Mouse (Mus musculus) kidney, adult 2 months (tissue): ENCODE results near the gene Astn1. TPM values are rescaled to one million over a fixed set of nuclear protein-coding genes. Genes with fewer than 3 reads are reported as not detected.
A peak's percentile ranks its signal among the peaks of the same experiment; 100 is the strongest.

Experiments used
- DNase-seq: peaks from one replicate; pipeline ENCODE4 v3.0.0; 2021
- H3K27ac ChIP-seq: fragments of 200-500 bp; 2 replicates; pipeline ENCODE4 v1.5.1; 2012; ENCODE audit warnings: low read depth, low read length, control low read depth, inconsistent platforms; ENCODE audit not compliant: insufficient read depth
- H3K27me3 ChIP-seq: fragments of 200-500 bp; replicated peaks from 2 replicates; pipeline ENCODE4 v1.6.1; 2012; ENCODE audit warnings: mild to moderate bottlenecking, moderate library complexity, low read length, inconsistent platforms; ENCODE audit not compliant: control insufficient read depth, insufficient read depth
- H3K36me3 ChIP-seq: fragments of 200-500 bp; 2 replicates; pipeline ENCODE4 v1.6.1; 2012; ENCODE audit warnings: mild to moderate bottlenecking, moderate library complexity, low read length, inconsistent platforms; ENCODE audit not compliant: control insufficient read depth, insufficient read depth
- H3K4me1 ChIP-seq: fragments of 200-500 bp; 2 replicates; pipeline ENCODE4 v1.6.1; 2011; ENCODE audit warnings: low read length; ENCODE audit not compliant: control insufficient read depth, insufficient read depth
- H3K4me3 ChIP-seq: fragments of 200-500 bp; 2 replicates; pipeline ENCODE4 v1.5.1; 2011; ENCODE audit warnings: mild to moderate bottlenecking, low read depth, low read length, control low read depth; ENCODE audit not compliant: insufficient read depth
- CTCF ChIP-seq: fragments of 200-500 bp; conservative IDR thresholded peaks from 2 replicates; pipeline ENCODE4 v1.5.1; 2011; ENCODE audit warnings: low read depth, mild to moderate bottlenecking, control low read depth, low read length, moderate library complexity, mixed read lengths; ENCODE audit not compliant: insufficient read depth, insufficient read length
- POLR2A ChIP-seq: fragments of 200-500 bp; IDR thresholded peaks from one replicate; pipeline ENCODE4 v1.6.1; 2011; ENCODE audit warnings: low read depth, low read length, control low read depth
- WGBS: fragments of 180-500 bp; shearing (Covaris S2); methylation state at CpG from one replicate; pipeline ENCODE4 v1.1.7; 2018; 5-methylcytosine and 5-hydroxymethylcytosine counted together
- polyA plus RNA-seq: library from polyadenylated mRNA; depleted of rRNA; stranded (reverse); fragments of >200 nt; gene quantifications from 2 replicates; pipeline ENCODE4 v1.2.3, GENCODE M21; 2012

The Astn1 gene
- polyA plus RNA-seq, 1 experiment, result 0.84 TPM

- peak; percentile 72 for DNase-seq
- H3K27ac ChIP-seq, result no peak overlapping the region
- no peaks in the 10 kb centered on the region; the same call in 1 of the 2 replicates for H3K27me3 ChIP-seq
- WGBS, result 30% methylated on average over 16 of the region's 16 CpGs
- H3K4me3 ChIP-seq, result no peak overlapping the region
- no peaks in the 10 kb centered on the region for H3K36me3 ChIP-seq
- no peaks in the 10 kb centered on the region for H3K4me1 ChIP-seq
- TF ChIP-seq POLR2A, result no peak
- peak; percentile 67 for TF ChIP-seq CTCF
These were observed 234.8 kb downstream of the Astn1 start for GRCm38 (mm10) chr1:158596726-158597448.

- H3K36me3 ChIP-seq, result no peaks in the 10 kb centered on the region
- H3K27me3 ChIP-seq, result no peaks in the 10 kb centered on the region; the same call in 1 of the 2 replicates
- H3K27ac ChIP-seq, result no peak overlapping the region
- TF ChIP-seq POLR2A, result no peak
- no peak; the same call in 1 of the 2 replicates for TF ChIP-seq CTCF
- H3K4me3 ChIP-seq, result no peak overlapping the region
- H3K4me1 ChIP-seq, result no peaks in the 10 kb centered on the region; the same call in 1 of the 2 replicates
- WGBS, result 78% methylated on average over 7 of the region's 7 CpGs
- DNase-seq, result no peak
These were observed 235.9 kb downstream of the Astn1 start for GRCm38 (mm10) chr1:158597996-158598395.

GRCm38 (mm10) chr1:158599435-158599834, 237.4 kb downstream of the Astn1 start:
- Histone ChIP-seq H3K27me3 (no peaks in the 10 kb centered on the region; the same call in 1 of the 2 replicates), H3K27ac (no peak overlapping the region), H3K4me3 (no peak overlapping the region), H3K36me3 (no peaks in the 10 kb centered on the region), H3K4me1 (no peaks in the 10 kb centered on the region; the same call in 1 of the 2 replicates)
- 46% methylated on average over 2 of the region's 2 CpGs for WGBS
- no peak for DNase-seq
- TF ChIP-seq POLR2A (no peak), CTCF (no peak)

GRCm38 (mm10) chr1:158603056-158603455, 241.0 kb downstream of the Astn1 start:
- WGBS, result 29% methylated on average over 2 of the region's 2 CpGs
- TF ChIP-seq POLR2A, result no peak
- TF ChIP-seq CTCF, result no peak
- H3K27ac ChIP-seq, result no peak overlapping the region; the same call in 1 of the 2 replicates

DNA sequence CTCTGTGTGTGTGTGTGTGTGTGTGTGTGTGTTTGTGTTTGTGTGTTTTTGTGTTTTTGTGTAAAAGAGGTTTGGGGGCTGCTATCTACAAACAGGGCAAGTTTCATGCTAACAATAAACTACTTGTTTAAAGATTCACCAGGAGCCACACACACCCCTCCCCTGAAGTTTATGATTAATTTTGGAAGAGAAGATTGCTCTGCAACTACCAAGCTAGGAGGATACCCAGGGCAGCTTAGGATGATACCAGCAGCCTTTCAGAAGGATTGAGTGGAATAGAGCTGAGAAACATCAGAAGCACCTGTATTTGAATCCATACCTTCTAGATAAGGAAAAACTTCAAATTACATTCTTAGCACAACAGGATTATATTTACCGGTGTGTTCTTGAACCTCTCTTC, 242.1 kb downstream of the Astn1 start:
- Histone ChIP-seq H3K27ac (peak overlapping the region; percentile 89), H3K36me3 (no peaks in the 10 kb centered on the region), H3K27me3 (no peaks in the 10 kb centered on the region), H3K4me1 (peaks cover 6% of the 10 kb centered on the region), H3K4me3 (no peak overlapping the region)
- 42% methylated on average over 1 of the region's 1 CpGs for WGBS
- DNase-seq, result peak; percentile 85
- TF ChIP-seq CTCF (no peak), POLR2A (no peak)

More at GRCm38 (mm10) chr1:158603056-158603455, 241.0 kb downstream of the Astn1 start:
- Histone ChIP-seq H3K4me3 (no peak overlapping the region), H3K36me3 (no peaks in the 10 kb centered on the region), H3K4me1 (peaks cover 6% of the 10 kb centered on the region), H3K27me3 (no peaks in the 10 kb centered on the region; the same call in 1 of the 2 replicates)
- peak; percentile 86 for DNase-seq

- no peaks in the 10 kb centered on the region for H3K36me3 ChIP-seq
- no peaks in the 10 kb centered on the region for H3K27me3 ChIP-seq
- H3K4me1 ChIP-seq, result peaks cover 6% of the 10 kb centered on the region
- no peak overlapping the region for H3K4me3 ChIP-seq
- TF ChIP-seq POLR2A (no peak), CTCF (no peak)
- peak overlapping the region; percentile 4; the same call in 1 of the 2 replicates for H3K27ac ChIP-seq
- WGBS, result 84% methylated on average over 4 of the region's 4 CpGs
- DNase-seq, result no peak
These were observed 243.5 kb downstream of the Astn1 start for GRCm38 (mm10) chr1:158605597-158605996.

DNA sequence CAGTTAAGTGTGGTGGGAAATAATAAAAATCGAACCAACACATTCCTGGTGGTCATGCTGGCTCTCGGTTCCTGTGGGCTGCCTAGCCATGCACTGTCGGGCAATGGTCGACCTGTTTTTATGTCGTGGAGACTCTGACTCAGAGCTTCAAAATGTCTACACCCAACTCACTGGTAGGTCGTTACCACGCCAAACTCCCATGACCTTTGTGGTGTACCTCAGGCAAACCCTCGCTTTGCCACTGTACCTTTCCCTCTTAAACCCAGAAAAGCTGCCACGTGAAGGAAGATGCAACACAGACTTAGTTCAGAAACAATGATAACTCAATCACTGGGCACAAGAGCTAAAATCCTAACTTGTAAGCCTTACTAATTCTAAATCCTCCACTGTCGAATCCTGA, 244.3 kb downstream of the Astn1 start:
- DNase-seq, result no peak
- Histone ChIP-seq H3K4me3 (no peak overlapping the region), H3K4me1 (peaks cover 6% of the 10 kb centered on the region), H3K27ac (no peak overlapping the region), H3K36me3 (no peaks in the 10 kb centered on the region), H3K27me3 (no peaks in the 10 kb centered on the region)
- no peak for TF ChIP-seq CTCF
- TF ChIP-seq POLR2A, result no peak
- WGBS, result 67% methylated on average over 10 of the region's 10 CpGs
